Mouse (Mus musculus): ENCODE data around the gene Daam1.

DNA sequence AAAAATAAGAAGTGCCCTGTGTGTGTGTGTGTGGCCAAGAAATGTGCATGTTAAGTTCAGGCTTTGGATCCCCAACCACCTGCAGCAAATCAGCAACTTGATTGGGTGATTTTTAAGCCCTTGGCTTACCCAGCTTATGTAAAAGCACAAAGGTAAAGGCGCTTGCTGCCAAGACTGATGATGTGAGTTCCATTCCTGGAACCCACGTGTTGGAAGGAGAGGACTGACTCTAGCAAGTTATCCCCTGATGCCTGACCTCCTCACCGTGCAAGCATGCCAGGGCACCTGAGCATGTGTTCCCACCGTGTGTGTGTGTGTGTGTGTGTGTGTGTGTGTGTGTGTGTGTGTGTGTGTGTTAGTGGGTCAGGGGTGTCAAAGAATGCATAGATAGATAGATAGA, 166.5 kb downstream of the Daam1 start:
- no peak for TF ChIP-seq CTCF (IDR thresholded peaks at IDR 0.05; ENCODE audit: extremely low read depth, insufficient read depth, insufficient read length, insufficient replicate concordance)
- TF ChIP-seq POLR2A (IDR thresholded peaks at IDR 0.05; ENCODE audit: low read depth, low read length): no peak

Data from spleen, adult 2 months (tissue).